Mouse (Mus musculus) heart, adult 2 months (tissue): ENCODE data around the gene Hebp2. TPM values are rescaled to one million over a fixed set of nuclear protein-coding genes. Genes with fewer than 3 reads are reported as not detected.
A peak's percentile ranks its signal among the peaks of the same experiment; 100 is the strongest.

Experiments used
- DNase-seq, 2 experiments: peaks; one replicate each; pipeline ENCODE4 v3.0.0; 2021
- H3K27ac ChIP-seq: fragments of 200-600 bp; 2 replicates; pipeline ENCODE4 v1.8.1; 2022
- H3K27me3 ChIP-seq: fragments of 200-500 bp; 2 replicates; pipeline ENCODE4 v1.6.1; 2012; ENCODE audit warnings: mild to moderate bottlenecking, low read length, inconsistent platforms, mixed read lengths; ENCODE audit not compliant: control insufficient read depth, insufficient read depth
- H3K36me3 ChIP-seq: fragments of 200-500 bp; 2 replicates; pipeline ENCODE4 v1.6.1; 2012; ENCODE audit warnings: low read length, inconsistent platforms; ENCODE audit not compliant: control insufficient read depth, insufficient read depth
- H3K4me1 ChIP-seq: fragments of 200-500 bp; 2 replicates; pipeline ENCODE4 v1.6.1; 2011; ENCODE audit warnings: low read length; ENCODE audit not compliant: control insufficient read depth, insufficient read depth
- H3K4me3 ChIP-seq: fragments of 200-600 bp; 2 replicates; pipeline ENCODE4 v1.8.1; 2022
- H3K79me2 ChIP-seq: fragments of 200-500 bp; replicated peaks from 2 replicates; pipeline ENCODE4 v1.6.1; 2012; ENCODE audit warnings: mild to moderate bottlenecking, inconsistent platforms, low read length, moderate library complexity, mixed read lengths; ENCODE audit not compliant: control insufficient read depth, insufficient read depth
- H3K9ac ChIP-seq: fragments of 200-500 bp; 2 replicates; pipeline ENCODE4 v1.6.1; 2012; ENCODE audit warnings: low read depth, mild to moderate bottlenecking, control low read depth, inconsistent platforms, low read length, mixed read lengths
- CTCF ChIP-seq: fragments of 200-600 bp; IDR thresholded peaks from 2 replicates; pipeline ENCODE4 v1.8.1; 2022; ENCODE audit warnings: antibody characterized with exemption, mild to moderate bottlenecking, moderate library complexity
- EP300 ChIP-seq: fragments of 200-500 bp; IDR thresholded peaks from 2 replicates; pipeline ENCODE4 v1.6.1; 2011; ENCODE audit warnings: low read depth, low read length, control low read depth; ENCODE audit not compliant: insufficient read depth
- POLR2A ChIP-seq: fragments of 200-500 bp; IDR thresholded peaks from 2 replicates; pipeline ENCODE4 v1.6.1; 2011; ENCODE audit warnings: mild to moderate bottlenecking, low read depth, low read length, control low read depth; ENCODE audit not compliant: insufficient read depth
- WGBS: fragments of 180-500 bp; shearing (Covaris S2); methylation state at CpG from one replicate; pipeline ENCODE4 v1.1.7; 2018; 5-methylcytosine and 5-hydroxymethylcytosine counted together
- intact Hi-C: fragments of 180-260 bp; cut with DNase I; formaldehyde crosslinking; loops from one replicate; pipeline ENCODE4 v1.15.1; 2025
- polyA plus RNA-seq: library from polyadenylated mRNA; depleted of rRNA; stranded (reverse); fragments of >200 nt; gene quantifications from 2 replicates; pipeline ENCODE4 v1.2.3, GENCODE M21; 2012
- total RNA-seq, 2 experiments: library from RNA; stranded (reverse); gene quantifications; 2 replicates each; pipeline ENCODE4 v1.2.3; 2021

Hebp2 gene
- total and polyA plus RNA-seq, 3 experiments: 0.49 to 0.75 (median 0.50) TPM

- no peak for TF ChIP-seq EP300
- no peak for TF ChIP-seq CTCF
- TF ChIP-seq POLR2A: no peak
- H3K27ac ChIP-seq: no peak overlapping the region
- no peaks in the 10 kb centered on the region; the same call in 1 of the 2 replicates for H3K36me3 ChIP-seq
- no peak overlapping the region for H3K4me3 ChIP-seq
- intact Hi-C loops: loop anchor here (2.0 kb wide), 1 partner anchor 210 kb away; the partner anchor contains the start of gene Nhsl1
- no peaks in the 10 kb centered on the region for H3K27me3 ChIP-seq
- H3K4me1 ChIP-seq: no peaks in the 10 kb centered on the region
- no peak overlapping the region for H3K9ac ChIP-seq
- no peaks in the 10 kb centered on the region for H3K79me2 ChIP-seq
- WGBS: 89% methylated on average over 4 of the region's 4 CpGs
- DNase-seq: no peak
Observed at GRCm38 (mm10) chr10:18529177-18529576, 16.7 kb downstream of the Hebp2 start.

DNA sequence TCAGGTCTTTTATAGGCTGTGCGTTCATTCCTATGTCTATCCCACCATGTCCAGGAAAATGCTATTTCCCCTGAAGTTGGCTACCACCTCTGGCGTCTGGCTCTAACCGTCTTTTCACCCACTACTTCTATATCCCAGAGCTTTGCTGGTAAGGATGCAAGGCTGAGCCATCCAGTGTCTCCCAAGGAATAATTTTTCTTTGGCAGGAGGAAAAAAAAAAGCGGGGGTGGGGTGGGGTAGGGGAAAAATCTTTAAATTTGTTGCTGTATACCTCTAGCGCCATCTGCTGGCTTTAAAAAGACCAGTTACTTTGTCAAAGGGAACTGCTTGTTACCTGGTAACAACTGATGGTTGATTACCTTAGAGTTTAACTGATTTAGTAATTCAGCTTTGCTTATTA is 17.4 kb downstream of the Hebp2 start:
- DNase-seq: no peak
- Histone ChIP-seq H3K27ac (no peak overlapping the region), H3K4me3 (no peak overlapping the region), H3K79me2 (no peaks in the 10 kb centered on the region), H3K9ac (no peak overlapping the region), H3K36me3 (no peaks in the 10 kb centered on the region; the same call in 1 of the 2 replicates), H3K4me1 (no peaks in the 10 kb centered on the region), H3K27me3 (no peaks in the 10 kb centered on the region)
- WGBS: 44% methylated on average over 5 of the region's 5 CpGs
- intact Hi-C loops: loop anchor here (1.0 to 2.0 kb wide), 4 partner anchors 75 to 284 kb away; partner anchors contain the start of gene Nhsl1
- TF ChIP-seq CTCF: peak; percentile 94
- no peak for TF ChIP-seq POLR2A
- TF ChIP-seq EP300: no peak

DNA sequence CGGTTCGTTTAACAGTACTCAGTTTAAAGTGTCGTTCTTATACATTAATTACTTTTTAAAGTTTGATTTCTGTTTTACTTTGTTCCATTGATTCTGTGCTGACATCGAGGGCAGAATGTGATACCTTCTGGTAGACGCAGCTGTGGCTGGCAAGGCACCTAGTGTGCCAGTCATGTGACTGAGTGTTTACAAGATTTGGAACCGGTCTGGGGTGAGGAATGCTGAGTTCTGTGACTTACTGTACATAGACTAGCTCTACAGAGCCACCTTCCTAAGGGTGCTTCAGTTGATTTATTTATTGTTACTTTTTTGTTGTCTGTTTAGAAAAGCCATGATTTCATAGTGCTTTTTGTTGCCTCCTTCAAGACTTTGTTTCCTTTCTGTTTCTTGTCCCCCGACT is 18.1 kb downstream of the Hebp2 start:
- Histone ChIP-seq H3K36me3 (no peaks in the 10 kb centered on the region; the same call in 1 of the 2 replicates), H3K4me1 (no peaks in the 10 kb centered on the region), H3K9ac (no peak overlapping the region), H3K27me3 (no peaks in the 10 kb centered on the region), H3K27ac (no peak overlapping the region), H3K79me2 (no peaks in the 10 kb centered on the region), H3K4me3 (no peak overlapping the region)
- WGBS: 70% methylated on average over 7 of the region's 7 CpGs
- TF ChIP-seq POLR2A (no peak), EP300 (no peak), CTCF (no peak)
- DNase-seq: no peak
- intact Hi-C loops: loop anchor here (1.0 to 2.0 kb wide), 4 partner anchors 74 to 283 kb away; partner anchors contain the start of gene Nhsl1

DNA sequence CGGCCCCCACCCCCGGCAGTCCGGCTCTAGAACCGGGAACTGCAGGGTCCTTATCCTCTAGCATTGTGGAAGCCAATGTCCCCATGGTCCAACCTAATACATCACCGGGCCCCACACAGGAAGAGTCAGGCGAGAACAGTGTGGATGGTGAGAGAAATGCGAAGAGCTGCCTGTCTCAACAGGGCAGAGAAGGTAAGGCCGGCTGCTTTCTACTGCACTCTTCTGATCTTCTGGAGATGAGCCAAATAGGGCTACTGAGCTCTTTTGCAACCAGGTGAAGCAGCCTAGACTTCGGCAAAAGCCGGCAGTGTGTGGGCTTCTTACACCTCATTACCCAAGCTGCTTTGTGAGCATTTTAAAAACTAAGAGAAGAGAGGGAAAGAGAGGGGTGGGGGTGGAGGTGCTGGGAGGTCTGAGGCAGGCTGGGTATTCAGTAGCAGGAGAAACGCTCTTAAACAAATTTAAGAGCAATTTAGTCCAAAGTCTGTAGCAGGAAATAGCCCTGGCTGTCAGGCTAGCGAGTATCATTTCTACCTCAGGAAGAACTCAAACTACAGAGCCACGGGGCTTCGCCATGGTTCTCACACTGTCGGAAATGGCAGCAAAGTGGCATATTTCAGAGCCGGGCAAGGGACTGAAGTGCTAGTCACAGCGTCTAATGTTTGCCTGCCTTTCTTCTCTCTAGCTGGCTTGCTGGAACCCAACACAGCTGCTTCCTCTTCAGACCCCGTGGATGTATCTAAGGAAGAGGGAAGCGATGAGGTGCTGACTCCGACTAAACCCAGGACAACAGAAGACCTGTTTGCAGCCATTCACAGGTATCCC is 18.8 kb downstream of the Hebp2 start:
- Histone ChIP-seq H3K36me3 (no peaks in the 10 kb centered on the region; the same call in 1 of the 2 replicates), H3K27ac (no peak overlapping the region), H3K4me1 (no peaks in the 10 kb centered on the region), H3K4me3 (no peak overlapping the region), H3K9ac (no peak overlapping the region), H3K79me2 (no peaks in the 10 kb centered on the region), H3K27me3 (no peaks in the 10 kb centered on the region)
- no peak for DNase-seq
- 69% methylated on average over 20 of the region's 20 CpGs for WGBS
- intact Hi-C loops: no loop called here
- TF ChIP-seq CTCF (no peak), EP300 (no peak), POLR2A (no peak)

- peak; percentile 40 to 55 for DNase-seq
- Histone ChIP-seq H3K27ac (no peak overlapping the region; the same call in 1 of the 2 replicates), H3K4me3 (no peak overlapping the region), H3K36me3 (no peaks in the 10 kb centered on the region; the same call in 1 of the 2 replicates), H3K79me2 (no peaks in the 10 kb centered on the region), H3K4me1 (no peaks in the 10 kb centered on the region), H3K27me3 (no peaks in the 10 kb centered on the region), H3K9ac (no peak overlapping the region; the same call in 1 of the 2 replicates)
- WGBS: 60% methylated on average over 22 of the region's 22 CpGs
- intact Hi-C loops: no loop called here
- TF ChIP-seq CTCF (no peak), POLR2A (no peak), EP300 (no peak)
Observed at GRCm38 (mm10) chr10:18526184-18526850, 19.6 kb downstream of the Hebp2 start.
